Comparison of ENCODE assay signal across 26 mouse cellular contexts in the genomic region with DNA sequence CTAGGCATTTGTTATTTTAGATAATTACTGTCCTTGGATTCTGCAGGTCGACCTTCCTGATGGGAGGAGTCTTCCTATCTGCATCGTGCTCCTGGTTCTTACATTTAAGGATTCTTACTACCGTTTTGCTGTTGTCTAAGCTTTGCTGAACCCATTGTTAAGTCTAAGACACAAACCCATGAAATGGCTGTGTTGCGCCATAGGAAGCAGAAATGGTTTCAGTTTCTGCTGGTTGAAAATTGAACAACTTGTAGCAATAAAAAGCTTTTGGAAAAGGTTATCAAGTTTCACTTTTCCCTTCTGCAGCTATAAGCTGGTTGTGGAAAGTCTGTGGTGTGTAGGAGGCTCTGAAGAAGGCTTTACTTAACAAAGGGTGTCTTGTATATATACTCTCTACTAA. TPM values are rescaled to one million over a fixed set of nuclear protein-coding genes. Genes with fewer than 3 reads are reported as not detected.
DNase-seq lines count a peak whose midpoint lies in the region; ATAC-seq and TF ChIP-seq lines count a peak whose summit lies in the region.
"Had no signal": no experiment of that assay in that cellular context is flagged by ENCODE, and none has a peak within 500 bp of the region (broad histone marks: within the 10 kb centered on the region; RNA-seq: fewer than 3 reads in every experiment).

No protein-coding gene starts in this region.

- TF ChIP-seq EP300 in MEL (IDR thresholded peaks at IDR 0.05; ENCODE audit: low read depth in 1 of 2, low read length in 2 of 2): no peak

- no peak for DNase-seq in MEL (ENCODE audit: low read depth, low spot score)
- peak; percentile 40 for DNase-seq in induced T-regulatory cell, adult 2 months (ENCODE audit: low read depth)
- DNase-seq in heart, postnatal 4 days: no peak
- DNase-seq in cerebellum, postnatal 14 days: no peak
- no peak for DNase-seq in kidney, adult 9 months
- DNase-seq: adrenal gland, adult 2 months; cerebellum, adult 8-10 months; gastrocnemius, postnatal 25 days; heart, adult 2 months; heart, postnatal 14 days; kidney, postnatal 4 days; layer of hippocampus, adult 9-11 months; lung, postnatal 10 days; right cerebral cortex, postnatal 14 days; thymus, adult 18-20 months; thymus, postnatal 4 days had no signal

- H3K36me3 ChIP-seq in MEL (ENCODE audit: control insufficient read depth in 1 of 2, insufficient read depth in 2 of 2, low read length in 2 of 2): peaks cover 0 to 28% of the 10 kb centered on the region in 2 experiments; a peak in 2 of 4 replicates

- no peaks in the 10 kb centered on the region for H3K4me1 ChIP-seq in MEL (ENCODE audit: control insufficient read depth in 1 of 2, insufficient read depth in 2 of 2, low read length in 2 of 2)
- H3K4me1 ChIP-seq: embryonic facial prominence, embryonic 10.5 days; forebrain, embryonic 15.5 days; heart, embryonic 13.5 days; hindbrain, embryonic 12.5 days; liver, embryonic 15.5 days; midbrain, embryonic 12.5 days; stomach, embryonic 15.5 days had no signal

- H3K27me3 ChIP-seq in MEL (ENCODE audit: control insufficient read depth in 1 of 2, insufficient read depth in 2 of 2, low read length in 2 of 2): no peaks in the 10 kb centered on the region
- H3K27me3 ChIP-seq: forebrain, embryonic 15.5 days; heart, embryonic 13.5 days; hindbrain, embryonic 12.5 days; limb, embryonic 13.5 days; liver, embryonic 15.5 days; midbrain, embryonic 12.5 days; stomach, embryonic 15.5 days had no signal

- TF ChIP-seq POLR2A in MEL (IDR thresholded peaks at IDR 0.05; ENCODE audit: control insufficient read depth in 1 of 2, insufficient read depth in 1 of 2, low read depth in 1 of 2, low read length in 2 of 2, poor library complexity in 1 of 2): no peak

- peak; percentile 32 for ATAC-seq in activated CD4-positive, CD25-positive, alpha-beta regulatory T cell, adult 4 months
- peak; percentile 62 for ATAC-seq in megakaryocyte, adult 5-6 weeks (ENCODE audit: poor library complexity, severe bottlenecking)
- ATAC-seq: forebrain, embryonic 15.5 days had no signal

- H3K9ac ChIP-seq in MEL (ENCODE audit: control insufficient read depth, low read depth, low read length, poor library complexity, severe bottlenecking): no peak overlapping the region
- H3K9ac ChIP-seq: forebrain, embryonic 15.5 days; heart, embryonic 13.5 days; hindbrain, embryonic 12.5 days; limb, embryonic 13.5 days; liver, embryonic 15.5 days; midbrain, embryonic 12.5 days; stomach, embryonic 15.5 days had no signal

- H3K79me2 ChIP-seq in MEL (ENCODE audit: control insufficient read depth, insufficient read depth, low read length, poor library complexity): no peaks in the 10 kb centered on the region

- TF ChIP-seq RAD21 in MEL (IDR thresholded peaks at IDR 0.05; ENCODE audit: low read depth, low read length): no peak

- no peak overlapping the region for H3K4me3 ChIP-seq in MEL (ENCODE audit: control insufficient read depth in 1 of 2, insufficient read depth in 1 of 2, low read depth in 2 of 2, low read length in 2 of 2)
- H3K4me3 ChIP-seq: embryonic facial prominence, embryonic 10.5 days; forebrain, embryonic 15.5 days; heart, adult 2 months; heart, embryonic 13.5 days; hindbrain, embryonic 12.5 days; limb, embryonic 13.5 days; liver, embryonic 15.5 days; midbrain, embryonic 12.5 days; stomach, embryonic 15.5 days had no signal

- no peaks in the 10 kb centered on the region for H3K9me3 ChIP-seq in MEL (replicated peaks; ENCODE audit: insufficient read depth, low read length)
- H3K9me3 ChIP-seq: embryonic facial prominence, embryonic 10.5 days; forebrain, embryonic 15.5 days; heart, embryonic 13.5 days; hindbrain, embryonic 12.5 days; limb, embryonic 13.5 days; liver, embryonic 15.5 days; midbrain, embryonic 12.5 days; stomach, embryonic 15.5 days had no signal

- TF ChIP-seq CTCF in MEL (IDR thresholded peaks at IDR 0.05 in 2 of 3, conservative IDR thresholded peaks at IDR 0.05 in 1 of 3; ENCODE audit: control insufficient read depth in 1 of 3, insufficient read depth in 1 of 3, low read depth in 2 of 3, low read length in 3 of 3, poor library complexity in 1 of 3, severe bottlenecking in 1 of 3): no peak

- no peak overlapping the region for H3K27ac ChIP-seq in MEL (ENCODE audit: control insufficient read depth, low read depth, low read length)
- H3K27ac ChIP-seq: embryonic facial prominence, embryonic 10.5 days; forebrain, embryonic 15.5 days; heart, adult 2 months; heart, embryonic 13.5 days; hindbrain, embryonic 12.5 days; limb, embryonic 13.5 days; liver, embryonic 15.5 days; midbrain, embryonic 12.5 days; stomach, embryonic 15.5 days had no signal

TF ChIP-seq in MEL, 35 proteins besides CTCF, POLR2A, EP300 and RAD21:
- TF ChIP-seq UBTF (IDR thresholded peaks at IDR 0.05; ENCODE audit: borderline replicate concordance, insufficient read depth, low read depth, low read length): no peak
- TF ChIP-seq MAZ (IDR thresholded peaks at IDR 0.05; ENCODE audit: low read depth, low read length): no peak
- TF ChIP-seq CHD1 (IDR thresholded peaks at IDR 0.05; ENCODE audit: low read depth, low read length): no peak
- TF ChIP-seq USF2 (IDR thresholded peaks at IDR 0.05; ENCODE audit: borderline replicate concordance in 1 of 2, insufficient read depth in 1 of 2, low read depth in 1 of 2, low read length in 2 of 2): no peak
- no peak for TF ChIP-seq BHLHE40 (IDR thresholded peaks at IDR 0.05; ENCODE audit: borderline replicate concordance, low read depth, low read length)
- TF ChIP-seq NRF1 (IDR thresholded peaks at IDR 0.05; ENCODE audit: insufficient read depth, low read depth, low read length, poor library complexity, severe bottlenecking): no peak
- TF ChIP-seq POLR2AphosphoS2 (IDR thresholded peaks at IDR 0.05; ENCODE audit: low read length): 0 out of 2 replicates have a peak, but pooled peaks have one; percentile 20
- TF ChIP-seq RCOR1 (IDR thresholded peaks at IDR 0.05; ENCODE audit: low read depth, low read length): no peak

RNA-seq across cellular contexts. Expression of gene Rab33b, which starts 8.0 kb away (rescaled TPM):
- total RNA-seq in MEL (2012; rRNA removed): 5.2 and 6.2 TPM in 2 replicates
- 1 to 10 TPM in 1 of 2 experiments, not detected in 1; 4.9 TPM for polyA plus RNA-seq in MEL (2012; ENCODE audit: insufficient read depth in 1 of 2, insufficient read length in 2 of 2, low read depth in 1 of 2, low replicate concordance in 2 of 2, missing spikeins in 1 of 2)
- polyA plus RNA-seq in activated CD4-positive, CD25-positive, alpha-beta regulatory T cell, adult 4 months (2017; shearing (Covaris generic)): 10 to 100 TPM; 20.1 to 20.8 TPM
- 17.5 and 20.0 TPM in 2 replicates for total RNA-seq in megakaryocyte, adult 5-6 weeks (2015)
- 15.8 and 16.2 TPM in 2 replicates for total RNA-seq in megakaryocyte, adult 5-6 weeks (2017)
- total RNA-seq in heart, postnatal 4 days (2021): 10 to 100 TPM; 13.6 to 14.3 TPM
